8 mouse cellular contexts compared by ENCODE assay signal in genomic region chr9:75437653-75438385, GRCm38 (mm10). TPM values are rescaled to one million over a fixed set of nuclear protein-coding genes. Genes with fewer than 3 reads are reported as not detected.
A peak's percentile ranks its signal among the peaks of the same experiment; 100 is the strongest.
DNase-seq lines count a peak whose midpoint lies in the region; ATAC-seq and TF ChIP-seq lines count a peak whose summit lies in the region.
"Had no signal": no experiment of that assay in that cellular context is flagged by ENCODE, and none has a peak within 500 bp of the region (broad histone marks: within the 10 kb centered on the region; RNA-seq: fewer than 3 reads in every experiment).

No protein-coding gene starts in this region.

- no peaks in the 10 kb centered on the region for H3K27me3 ChIP-seq in kidney, postnatal 0 days (ENCODE audit: insufficient read depth, low read length)
- H3K27me3 ChIP-seq in kidney, embryonic 16.5 days (ENCODE audit: insufficient read depth, low read length), result no peaks in the 10 kb centered on the region
- H3K27me3 ChIP-seq in ES-Bruce4 (ENCODE audit: control insufficient read depth, insufficient read depth, low read length, poor library complexity, severe bottlenecking), result no peaks in the 10 kb centered on the region
- no peaks in the 10 kb centered on the region for H3K27me3 ChIP-seq in heart, embryonic 11.5 days (ENCODE audit: control insufficient read depth, insufficient read depth, low read length)
- H3K27me3 ChIP-seq: liver, embryonic 15.5 days had no signal

- peak; percentile 44 for DNase-seq in kidney, postnatal 0 days (ENCODE audit: low spot score)
- peak; percentile 51 for DNase-seq in adrenal gland, postnatal 10 days
- no peak for DNase-seq in lung, adult 2 months
- peak; percentile 55 to 69 for DNase-seq in thymus, postnatal 10 days (ENCODE audit: low spot score in 2 of 2)

- H3K9me3 ChIP-seq in kidney, postnatal 0 days (replicated peaks; ENCODE audit: low read length), result no peaks in the 10 kb centered on the region
- H3K9me3 ChIP-seq in kidney, embryonic 16.5 days (ENCODE audit: low read length), result no peaks in the 10 kb centered on the region
- no peaks in the 10 kb centered on the region for H3K9me3 ChIP-seq in ES-Bruce4 (replicated peaks; ENCODE audit: control insufficient read depth, insufficient read depth, low read length, poor library complexity, severe bottlenecking)
- no peaks in the 10 kb centered on the region for H3K9me3 ChIP-seq in heart, embryonic 11.5 days (replicated peaks; ENCODE audit: control insufficient read depth, low read length)
- H3K9me3 ChIP-seq: liver, embryonic 15.5 days had no signal

- TF ChIP-seq POLR2A in ES-Bruce4 (IDR thresholded peaks at IDR 0.05; ENCODE audit: insufficient read depth, low read length), result no peak
- TF ChIP-seq POLR2A in lung, adult 2 months (IDR thresholded peaks at IDR 0.05; ENCODE audit: borderline replicate concordance, extremely low read depth, low read depth, low read length), result no peak

- H3K9ac ChIP-seq in kidney, postnatal 0 days (ENCODE audit: low read depth, low read length), result no peak overlapping the region
- no peak overlapping the region for H3K9ac ChIP-seq in kidney, embryonic 16.5 days (replicated peaks; ENCODE audit: low read length)
- no peak overlapping the region for H3K9ac ChIP-seq in ES-Bruce4 (ENCODE audit: low read depth, poor library complexity, severe bottlenecking)
- H3K9ac ChIP-seq in heart, embryonic 11.5 days (ENCODE audit: low read depth, low read length), result no peak overlapping the region
- H3K9ac ChIP-seq: liver, embryonic 15.5 days had no signal

- H3K4me2 ChIP-seq in kidney, postnatal 0 days (ENCODE audit: low read length), result no peak overlapping the region
- H3K4me2 ChIP-seq in kidney, embryonic 16.5 days (replicated peaks; ENCODE audit: low read depth, low read length), result no peak overlapping the region
- H3K4me2 ChIP-seq in heart, embryonic 11.5 days, result no peak overlapping the region
- H3K4me2 ChIP-seq: liver, embryonic 15.5 days had no signal

- no peaks in the 10 kb centered on the region for H3K4me1 ChIP-seq in kidney, postnatal 0 days (replicated peaks; ENCODE audit: insufficient read depth, low read length)
- H3K4me1 ChIP-seq in kidney, embryonic 16.5 days (ENCODE audit: insufficient read depth, low read length), result peaks cover 16% of the 10 kb centered on the region
- peaks cover 1% of the 10 kb centered on the region for H3K4me1 ChIP-seq in ES-Bruce4 (ENCODE audit: control insufficient read depth, insufficient read depth, low read length)
- H3K4me1 ChIP-seq in lung, adult 2 months (ENCODE audit: control insufficient read depth, insufficient read depth, low read length), result peaks cover 20% of the 10 kb centered on the region
- H3K4me1 ChIP-seq in heart, embryonic 11.5 days (ENCODE audit: control insufficient read depth, insufficient read depth, low read length), result peaks cover 4% of the 10 kb centered on the region

- no peak for ATAC-seq in kidney, postnatal 0 days (replicated peaks; ENCODE audit: low FRiP score, low read depth)
- ATAC-seq in kidney, embryonic 16.5 days (ENCODE audit: low FRiP score, low TSS enrichment), result no peak
- ATAC-seq in heart, embryonic 11.5 days (replicated peaks; ENCODE audit: insufficient number of reproducible peaks, low FRiP score, low TSS enrichment), result no peak

- TF ChIP-seq EP300 in ES-Bruce4 (IDR thresholded peaks at IDR 0.05; ENCODE audit: insufficient read depth, low read depth, low read length), result no peak

- H3K36me3 ChIP-seq in kidney, postnatal 0 days (ENCODE audit: insufficient read depth, low read length), result no peaks in the 10 kb centered on the region
- no peaks in the 10 kb centered on the region for H3K36me3 ChIP-seq in kidney, embryonic 16.5 days (ENCODE audit: insufficient read depth, low read length)
- no peaks in the 10 kb centered on the region for H3K36me3 ChIP-seq in ES-Bruce4 (ENCODE audit: control insufficient read depth, insufficient read depth, low read length, poor library complexity, severe bottlenecking)
- no peaks in the 10 kb centered on the region for H3K36me3 ChIP-seq in heart, embryonic 11.5 days (ENCODE audit: control insufficient read depth, insufficient read depth, low read length)
- H3K36me3 ChIP-seq: liver, embryonic 15.5 days had no signal

- TF ChIP-seq CTCF in kidney, postnatal 0 days (IDR thresholded peaks at IDR 0.05; ENCODE audit: low read depth), result peak; percentile 67
- peak; percentile 12 for TF ChIP-seq CTCF in ES-Bruce4 (IDR thresholded peaks at IDR 0.05; ENCODE audit: low read depth, low read length)
- 0 out of 2 replicates have a peak, but pooled peaks have one; percentile 14 for TF ChIP-seq CTCF in lung, adult 2 months (IDR thresholded peaks at IDR 0.05; ENCODE audit: insufficient read depth, low read length)

- WGBS in kidney, postnatal 0 days, result 32% methylated on average over 6 of the region's 6 CpGs
- WGBS in kidney, embryonic 16.5 days, result 33% methylated on average over 6 of the region's 6 CpGs
- 37% methylated on average over 6 of the region's 6 CpGs for WGBS in lung, adult 2 months
- WGBS in heart, embryonic 11.5 days (ENCODE audit: insufficient replicate concordance), result 39% methylated on average over 6 of the region's 6 CpGs

- no peak overlapping the region for H3K27ac ChIP-seq in kidney, postnatal 0 days
- H3K27ac ChIP-seq in kidney, embryonic 16.5 days (ENCODE audit: low read length), result no peak overlapping the region
- no peak overlapping the region for H3K27ac ChIP-seq in ES-Bruce4 (ENCODE audit: insufficient read depth, low read length)
- no peak overlapping the region for H3K27ac ChIP-seq in heart, embryonic 11.5 days (ENCODE audit: low read depth, low read length)
- H3K27ac ChIP-seq: liver, embryonic 15.5 days had no signal

- H3K4me3 ChIP-seq in kidney, postnatal 0 days (replicated peaks; ENCODE audit: low read depth, low read length), result no peak overlapping the region
- no peak overlapping the region for H3K4me3 ChIP-seq in kidney, embryonic 16.5 days (ENCODE audit: low read length)
- H3K4me3 ChIP-seq in ES-Bruce4 (ENCODE audit: low read depth, low read length), result no peak overlapping the region
- no peak overlapping the region for H3K4me3 ChIP-seq in lung, adult 2 months (replicated peaks; ENCODE audit: extremely low read depth, low read depth, low read length)
- no peak overlapping the region for H3K4me3 ChIP-seq in heart, embryonic 11.5 days (ENCODE audit: low read depth, low read length)
- H3K4me3 ChIP-seq: liver, embryonic 15.5 days had no signal

RNA-seq across cellular contexts. Expression of gene Leo1, which starts 3.5 kb away (rescaled TPM):
- 31.4 and 36.6 TPM in 2 replicates for polyA plus RNA-seq in kidney, postnatal 0 days (2015; fragmentation: Nextera tagmentation; extraction: Ambion mirVana)
- 40.1 and 43.1 TPM in 2 replicates for polyA plus RNA-seq in kidney, embryonic 16.5 days (2015; fragmentation: Nextera tagmentation; extraction: Ambion mirVana)
- 56.3 and 57.7 TPM in 2 replicates for polyA plus RNA-seq in ES-Bruce4 (2011; ENCODE audit: insufficient read depth, insufficient read length, low read depth, missing spikeins)
- total RNA-seq in adrenal gland, postnatal 10 days (2021), result 10 to 100 TPM; 26.1 to 27.1 TPM
- 2.5 and 4.1 TPM in 2 replicates for polyA plus RNA-seq in lung, adult 2 months (2012; rRNA removed)
- 33.5 and 36.0 TPM in 2 replicates for polyA plus RNA-seq in heart, embryonic 11.5 days (2014; fragmentation: Nextera tagmentation; extraction: Ambion mirVana)

RNA-seq across cellular contexts. Expression of gene Mapk6, which starts 28.0 kb away (rescaled TPM):
- polyA plus RNA-seq in kidney, postnatal 0 days (2015; fragmentation: Nextera tagmentation; extraction: Ambion mirVana), result 39.9 and 40.1 TPM in 2 replicates
- polyA plus RNA-seq in kidney, embryonic 16.5 days (2015; fragmentation: Nextera tagmentation; extraction: Ambion mirVana), result 55.0 and 61.9 TPM in 2 replicates
- polyA plus RNA-seq in ES-Bruce4 (2011; ENCODE audit: insufficient read depth, insufficient read length, low read depth, missing spikeins), result 130 and 147 TPM in 2 replicates
- total RNA-seq in adrenal gland, postnatal 10 days (2021), result 10 to 100 TPM; 34.6 to 35.1 TPM
- polyA plus RNA-seq in lung, adult 2 months (2012; rRNA removed), result 14.5 and 25.2 TPM in 2 replicates
- polyA plus RNA-seq in heart, embryonic 11.5 days (2014; fragmentation: Nextera tagmentation; extraction: Ambion mirVana), result 70.0 and 77.5 TPM in 2 replicates

Comparison
In these comparisons a context has a peak if more than half of its experiments do, and no peak if none do; other contexts are left out.
1. CTCF ChIP-seq: peak in every context shown above with its lines; median percentile 67 in kidney, postnatal 0 days; 14 in lung, adult 2 months; 12 in ES-Bruce4.